Mouse (Mus musculus) adrenal gland, postnatal 36 days (tissue): ENCODE measurements at regions not wholly inside any gene's neighbourhood (a gene's known extent, or its start where the extent isn't known, plus 50 kb on each side); places are given as distances from the start of the nearest gene placed in this dataset.

Experiments used
- DNase-seq, 2 experiments: peaks; one replicate each; pipeline ENCODE4 v3.0.0; 2021; ENCODE audit warnings: mixed read lengths in 1 of 2

GRCm38 (mm10) chr8:41831713-41832112, 414.8 kb upstream of the Frg1 start:
- DNase-seq = no peak

- DNase-seq = no peak
Measured at GRCm38 (mm10) chr8:41830407-41830806, 413.5 kb upstream of the Frg1 start.

GRCm38 (mm10) chr8:41824928-41825327, 408.1 kb upstream of the Frg1 start:
- DNase-seq = peak; percentile 13 to 49

- DNase-seq = no peak
Measured at GRCm38 (mm10) chr8:41823041-41823440, 406.2 kb upstream of the Frg1 start.

GRCm38 (mm10) chr8:41821676-41822075, 404.8 kb upstream of the Frg1 start:
- DNase-seq = no peak

- DNase-seq = no peak
Measured at GRCm38 (mm10) chr8:41820605-41821395, 403.9 kb upstream of the Frg1 start.

GRCm38 (mm10) chr8:41818577-41818976, 401.7 kb upstream of the Frg1 start:
- DNase-seq = no peak

GRCm38 (mm10) chr8:41818079-41818478, 401.2 kb upstream of the Frg1 start:
- DNase-seq = no peak

GRCm38 (mm10) chr8:41815272-41815671, 398.4 kb upstream of the Frg1 start:
- no peak for DNase-seq

- DNase-seq = no peak
Measured at GRCm38 (mm10) chr8:41795625-41796024, 378.8 kb upstream of the Frg1 start.

GRCm38 (mm10) chr8:41786952-41787861, 370.3 kb upstream of the Frg1 start:
- DNase-seq = no peak

- DNase-seq = no peak
Measured at GRCm38 (mm10) chr8:41785977-41786376, 369.1 kb upstream of the Frg1 start.

- no peak for DNase-seq
Measured at GRCm38 (mm10) chr8:41782837-41783236, 366.0 kb upstream of the Frg1 start.

- DNase-seq = no peak
Measured at GRCm38 (mm10) chr8:41779459-41779858, 362.6 kb upstream of the Frg1 start.

- DNase-seq = no peak
Measured at GRCm38 (mm10) chr8:41771729-41772128, 354.9 kb upstream of the Frg1 start.

GRCm38 (mm10) chr8:41753481-41753880, 336.6 kb upstream of the Frg1 start:
- no peak for DNase-seq

GRCm38 (mm10) chr8:41752641-41753040, 335.8 kb upstream of the Frg1 start:
- DNase-seq = no peak

GRCm38 (mm10) chr8:41747024-41747423, 330.1 kb upstream of the Frg1 start:
- DNase-seq = no peak

GRCm38 (mm10) chr8:41742796-41743670, 326.2 kb upstream of the Frg1 start:
- no peak for DNase-seq

- no peak for DNase-seq
Measured at GRCm38 (mm10) chr8:41717002-41717401, 300.1 kb upstream of the Frg1 start.

GRCm38 (mm10) chr8:41713634-41714330, 296.9 kb upstream of the Frg1 start:
- DNase-seq = no peak
